Mouse (Mus musculus) ES-CJ7 (cell line): ENCODE measurements around the gene Ccdc106.
"Not testable (repeated sequence)": the region's sequence is repeated elsewhere in the genome, so short reads cannot be mapped to it uniquely, and the experiment has no call there.

Experiments
- DNase-seq: peaks from one replicate; pipeline ENCODE4 v3.0.0; 2011; ENCODE audit warnings: low read depth, low spot score

The Ccdc106 gene

DNA sequence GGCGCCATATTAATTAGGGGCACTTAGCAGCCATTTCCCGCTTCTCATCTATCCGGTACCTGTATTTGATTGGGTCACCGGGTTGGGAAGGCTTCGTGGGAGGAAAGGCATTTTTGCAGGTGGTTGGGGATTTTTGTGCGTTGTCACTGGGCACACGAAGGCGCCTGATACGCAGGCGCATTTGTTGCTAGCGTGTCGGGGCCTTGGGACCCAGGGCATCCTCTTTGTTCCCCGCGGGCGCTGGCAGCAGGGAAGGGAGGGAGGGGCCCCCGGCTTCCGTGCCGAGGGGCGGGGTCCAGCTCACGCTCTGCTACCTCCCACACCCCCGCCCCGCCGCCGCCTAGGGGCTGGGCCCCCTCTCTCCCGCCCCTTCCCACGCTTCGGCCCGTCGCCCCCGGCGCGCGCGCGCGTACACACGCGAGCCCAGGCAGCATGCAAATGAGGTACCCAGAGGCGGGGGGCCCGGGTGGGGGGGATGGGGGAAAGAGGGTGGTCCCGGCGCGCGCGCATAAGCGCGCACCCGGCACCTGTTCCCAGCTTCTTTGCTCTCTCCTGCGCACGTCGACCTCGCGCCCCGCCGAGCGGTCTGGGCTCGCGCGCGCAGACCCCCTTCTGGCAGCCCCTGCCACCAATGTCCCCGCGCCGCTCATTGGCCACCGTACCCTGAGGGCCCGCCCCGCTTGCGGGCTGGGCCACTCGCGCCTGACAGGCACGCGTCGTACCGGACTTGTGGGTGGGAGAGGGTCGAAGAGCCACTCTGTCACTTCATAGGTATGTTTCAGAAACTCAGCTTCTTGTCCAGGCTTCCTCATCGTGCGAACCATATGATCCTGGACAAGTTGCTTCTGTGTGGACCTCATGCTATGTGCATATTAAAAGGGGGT is 5.0 kb upstream of the Ccdc106 start, which contains the start of gene Gm44973:
Gm44973 (plus strand) TSS at position 379 of the 884 bp plus-strand sequence.
- DNase-seq, result peak; percentile 95

DNA sequence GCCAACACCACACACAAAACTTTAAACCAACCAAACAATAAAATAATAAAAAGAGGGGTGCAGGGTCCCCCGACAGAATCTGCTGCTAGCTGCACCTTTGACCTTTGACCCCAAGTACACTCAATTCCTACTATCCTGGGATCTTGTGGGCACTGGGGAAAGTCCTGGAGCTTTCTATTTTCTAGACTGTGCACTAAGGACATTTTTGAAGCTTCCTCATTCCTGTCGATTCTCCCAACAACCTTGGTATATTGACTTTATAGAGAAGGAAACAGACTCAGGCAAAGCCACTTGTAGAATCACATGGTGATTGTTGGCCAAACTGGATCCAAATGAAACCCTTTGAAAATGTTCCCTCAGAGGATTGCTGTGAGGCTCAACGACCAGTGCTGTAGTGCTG is 4.3 kb upstream of the Ccdc106 start:
- DNase-seq, result no peak

DNA sequence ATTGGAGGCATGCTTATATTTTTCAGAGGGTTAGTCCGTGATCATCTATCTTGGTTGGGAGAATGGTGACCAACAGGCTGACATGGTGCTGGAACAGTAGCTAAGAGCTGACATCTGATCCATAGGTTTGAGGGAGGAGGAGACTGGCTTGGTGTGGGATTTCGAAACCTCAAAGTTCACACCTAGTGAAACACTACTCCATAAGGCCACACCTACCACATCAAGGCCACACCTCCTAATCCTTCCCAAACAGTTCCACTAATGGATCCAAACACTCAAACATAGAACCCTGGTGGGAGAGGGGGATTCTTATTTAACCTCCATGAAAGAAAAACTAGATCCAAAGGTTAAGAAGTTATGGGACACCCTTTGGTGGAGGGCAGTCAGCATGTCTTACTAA is 3.4 kb upstream of the Ccdc106 start:
- DNase-seq, result peak; percentile 45

DNA sequence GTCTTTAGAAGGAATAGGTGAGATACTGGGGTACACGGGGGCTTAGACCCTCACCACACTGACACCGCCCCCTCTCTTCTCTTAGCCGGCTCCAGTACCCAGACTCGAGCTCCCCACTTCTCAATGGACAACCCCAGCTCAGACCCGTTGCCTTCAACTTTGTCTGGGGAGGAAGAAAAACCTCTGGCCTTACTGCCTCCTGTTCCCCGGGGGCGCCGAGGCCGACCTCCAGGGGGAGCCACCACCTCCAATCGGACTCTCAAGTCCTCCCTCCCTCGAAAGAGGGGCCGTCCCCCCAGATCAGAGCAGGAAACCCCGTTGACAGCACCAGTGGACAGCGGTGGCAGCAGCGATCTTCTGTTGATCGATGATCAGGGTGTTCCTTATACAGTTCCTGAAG is 3.0 kb upstream of the Ccdc106 start:
- DNase-seq, result peak; percentile 67

DNA sequence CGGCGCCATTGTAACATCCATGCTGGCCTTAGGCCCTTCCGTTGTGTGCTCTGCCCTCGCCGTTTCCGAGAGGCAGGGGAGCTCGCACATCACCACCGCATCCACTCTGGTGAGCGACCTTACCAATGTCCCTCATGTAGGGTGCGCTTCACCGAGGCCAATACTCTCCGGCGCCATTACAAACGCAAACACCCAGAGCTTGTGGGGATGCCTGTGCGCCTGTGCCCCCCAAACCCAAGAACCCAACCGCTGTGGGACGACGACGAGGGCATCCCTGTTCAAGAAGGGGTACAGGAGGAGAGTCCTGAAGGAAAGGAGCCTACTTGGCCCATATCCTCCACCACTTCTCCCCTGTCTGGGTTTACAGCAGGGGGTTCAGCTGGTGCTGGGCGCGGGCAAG is 2.4 kb upstream of the Ccdc106 start:
- no peak for DNase-seq

DNA sequence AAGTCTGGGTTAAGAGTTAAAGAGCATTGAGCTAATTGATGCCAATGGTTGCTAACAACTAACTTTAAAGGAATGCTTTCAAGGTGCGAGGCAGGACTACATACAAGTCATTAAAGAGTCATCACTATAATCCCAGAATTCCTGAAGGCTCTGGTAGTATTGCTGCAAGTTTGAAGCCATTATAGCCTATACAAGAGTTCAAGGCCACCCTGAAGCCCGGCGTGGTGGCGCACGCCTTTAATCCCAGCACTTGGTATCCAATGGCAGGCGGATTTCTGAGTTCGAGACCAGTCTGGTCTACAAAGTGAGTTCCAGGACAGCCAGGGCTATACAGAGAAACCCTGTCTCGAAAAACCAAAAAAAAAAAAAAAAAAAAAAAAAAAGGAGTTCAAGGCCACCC is 777 bp upstream of the Ccdc106 start:
- DNase-seq, result not testable (repeated sequence)

DNA sequence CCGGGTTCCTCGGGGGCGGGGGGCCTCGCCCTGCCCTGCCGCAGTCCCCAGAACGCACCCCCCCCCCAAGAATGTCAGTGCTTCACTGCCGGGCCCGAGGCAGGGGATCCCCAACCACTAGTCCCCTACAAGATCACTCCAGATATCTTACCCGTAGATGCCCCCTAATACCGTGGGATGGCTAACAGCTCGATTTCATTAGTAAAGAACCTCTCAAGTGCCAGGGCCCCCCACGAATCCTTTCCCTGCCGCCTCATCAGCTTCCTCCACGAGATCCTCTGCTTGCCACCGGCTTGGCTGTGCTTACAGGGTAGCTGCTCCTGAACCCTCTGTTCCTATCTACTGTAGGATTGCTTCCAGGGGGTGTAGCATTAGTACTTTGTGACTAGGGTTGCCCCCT is 332 bp downstream of the Ccdc106 start:
- no peak for DNase-seq

DNA sequence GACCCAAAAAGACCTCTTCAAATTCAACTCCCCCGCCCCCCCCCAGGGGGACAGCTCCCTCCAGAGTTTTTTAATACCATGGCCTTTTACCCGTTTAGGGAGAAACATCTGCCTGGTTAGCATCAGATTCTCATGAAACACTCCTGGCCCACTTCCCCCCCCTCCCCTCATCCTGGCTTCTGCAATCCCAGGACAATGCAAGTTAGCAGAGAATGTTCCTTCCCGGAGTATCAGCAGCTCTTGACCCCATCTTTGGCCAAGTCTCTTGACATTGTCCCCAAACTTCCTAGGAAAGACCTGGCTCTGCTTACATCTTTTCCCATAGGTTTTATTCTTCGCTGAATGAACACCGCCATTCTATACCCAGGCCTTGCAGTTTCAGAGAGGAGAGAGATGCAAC is 844 bp downstream of the Ccdc106 start:
- no peak for DNase-seq

DNA sequence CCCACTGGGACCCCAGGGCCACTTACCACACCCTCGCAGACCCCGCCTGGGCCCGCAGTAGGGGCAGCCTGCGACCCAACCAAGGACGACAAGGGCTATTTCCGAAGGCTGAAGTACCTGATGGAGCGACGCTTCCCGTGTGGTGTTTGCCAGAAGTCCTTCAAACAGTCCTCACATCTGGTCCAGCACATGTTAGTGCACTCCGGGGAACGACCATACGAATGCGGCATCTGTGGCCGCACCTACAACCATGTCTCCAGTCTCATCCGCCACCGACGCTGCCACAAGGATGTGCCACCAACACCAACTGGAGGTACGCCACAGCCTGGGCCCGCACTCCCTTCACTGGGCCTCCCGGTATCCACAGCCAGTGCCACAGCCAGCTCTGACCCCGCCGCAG is 9.2 kb downstream of the Ccdc106 start:
- no peak for DNase-seq

DNA sequence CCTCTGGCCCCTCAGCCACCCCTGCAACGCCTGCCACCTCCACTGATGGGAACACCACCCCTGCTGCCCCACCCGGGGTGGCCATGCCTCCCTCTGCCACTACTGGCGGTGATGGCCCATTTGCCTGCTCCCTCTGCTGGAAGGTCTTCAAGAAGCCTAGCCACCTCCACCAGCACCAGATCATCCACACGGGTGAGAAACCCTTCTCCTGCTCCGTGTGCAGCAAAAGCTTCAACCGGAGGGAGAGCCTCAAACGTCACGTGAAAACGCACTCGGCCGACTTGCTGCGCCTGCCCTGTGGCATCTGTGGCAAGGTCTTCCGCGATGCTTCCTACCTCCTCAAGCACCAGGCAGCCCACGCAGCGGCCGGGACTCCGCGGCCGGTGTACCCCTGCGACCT is 9.6 kb downstream of the Ccdc106 start:
- DNase-seq, result peak; percentile 66

DNA sequence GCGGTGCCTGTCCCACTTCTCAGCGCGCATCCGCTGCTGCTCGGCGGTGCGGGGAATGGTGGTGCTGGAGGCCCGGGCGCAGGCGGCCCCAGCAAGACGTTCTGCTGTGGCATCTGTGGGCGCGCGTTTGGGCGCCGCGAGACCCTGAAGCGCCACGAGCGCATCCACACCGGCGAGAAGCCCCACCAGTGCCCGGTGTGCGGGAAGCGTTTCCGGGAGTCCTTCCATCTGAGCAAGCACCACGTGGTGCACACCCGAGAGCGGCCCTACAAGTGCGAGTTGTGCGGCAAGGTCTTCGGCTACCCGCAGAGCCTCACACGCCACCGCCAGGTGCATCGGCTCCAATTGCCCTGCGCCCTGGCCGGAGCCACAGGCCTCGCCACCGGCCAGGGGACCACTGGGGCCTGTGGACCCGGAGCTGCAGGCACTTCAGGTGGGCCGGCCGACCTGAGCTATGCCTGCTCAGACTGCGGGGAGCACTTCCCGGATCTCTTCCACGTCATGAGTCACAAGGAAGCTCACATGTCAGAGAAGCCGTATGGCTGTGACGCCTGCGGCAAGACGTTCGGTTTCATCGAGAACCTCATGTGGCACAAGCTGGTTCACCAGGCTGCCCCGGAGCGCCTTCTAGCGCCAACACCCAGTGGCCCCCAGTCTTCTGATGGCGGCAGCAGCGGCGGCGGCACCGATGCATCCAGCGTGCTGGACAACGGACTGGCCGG is 10.4 kb downstream of the Ccdc106 start:
- peak; percentile 72 for DNase-seq

DNA sequence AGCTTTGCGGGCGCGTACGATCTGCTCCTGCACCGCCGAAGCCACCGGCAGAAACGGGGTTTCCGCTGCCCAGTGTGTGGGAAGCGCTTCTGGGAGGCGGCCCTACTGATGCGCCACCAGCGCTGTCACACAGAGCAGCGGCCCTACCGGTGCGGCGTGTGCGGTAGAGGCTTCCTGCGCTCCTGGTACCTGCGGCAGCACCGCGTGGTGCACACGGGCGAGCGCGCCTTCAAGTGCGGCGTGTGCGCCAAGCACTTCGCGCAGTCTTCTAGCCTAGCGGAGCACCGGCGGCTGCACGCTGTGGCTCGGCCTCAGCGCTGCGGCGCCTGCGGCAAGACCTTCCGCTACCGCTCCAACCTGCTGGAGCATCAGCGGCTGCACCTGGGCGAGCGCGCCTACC is 11.1 kb downstream of the Ccdc106 start:
- no peak for DNase-seq

DNA sequence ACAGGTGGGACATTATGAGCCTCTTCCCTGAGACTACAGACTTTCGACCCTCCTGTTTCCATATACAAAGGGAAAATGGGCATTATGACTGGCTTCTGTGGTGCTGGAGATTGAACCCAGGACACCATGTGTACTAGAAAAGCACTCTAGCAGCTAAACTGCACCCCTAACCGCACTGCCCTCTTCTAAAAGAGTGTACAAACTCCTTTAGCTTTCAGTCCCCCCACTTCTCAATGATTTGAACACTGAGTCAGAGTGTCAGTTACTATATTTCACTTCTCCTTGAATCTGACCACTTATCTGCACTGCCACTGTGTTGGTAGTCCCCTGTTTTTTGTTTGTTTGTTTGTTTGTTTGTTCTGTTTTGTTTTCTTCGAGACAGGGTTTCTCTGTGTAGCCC is 13.5 kb downstream of the Ccdc106 start, which contains the start of gene 4632433K11Rik:
4632433K11Rik (plus strand) TSS at position 301 of the 400 bp plus-strand sequence.
- no peak for DNase-seq

DNA sequence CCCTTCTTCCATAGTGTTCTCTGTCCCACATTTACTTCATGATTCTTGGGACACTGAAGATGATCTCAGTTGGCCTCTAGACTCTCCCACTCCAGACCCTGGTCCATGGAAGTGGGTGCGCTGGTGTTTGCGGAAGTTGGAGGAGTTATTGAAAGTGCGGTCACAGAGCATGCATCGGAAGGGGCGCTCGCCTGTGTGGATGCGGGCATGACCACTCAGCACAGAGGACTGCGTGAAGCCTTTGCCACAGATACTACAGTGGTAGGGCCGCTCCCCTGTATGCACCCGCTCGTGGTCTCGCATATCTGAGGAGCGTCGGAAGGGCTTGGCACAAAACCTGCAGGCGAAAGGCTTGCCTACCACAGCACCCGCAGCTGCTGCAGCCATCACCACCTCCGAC is 15.3 kb downstream of the Ccdc106 start:
- DNase-seq, result no peak

DNA sequence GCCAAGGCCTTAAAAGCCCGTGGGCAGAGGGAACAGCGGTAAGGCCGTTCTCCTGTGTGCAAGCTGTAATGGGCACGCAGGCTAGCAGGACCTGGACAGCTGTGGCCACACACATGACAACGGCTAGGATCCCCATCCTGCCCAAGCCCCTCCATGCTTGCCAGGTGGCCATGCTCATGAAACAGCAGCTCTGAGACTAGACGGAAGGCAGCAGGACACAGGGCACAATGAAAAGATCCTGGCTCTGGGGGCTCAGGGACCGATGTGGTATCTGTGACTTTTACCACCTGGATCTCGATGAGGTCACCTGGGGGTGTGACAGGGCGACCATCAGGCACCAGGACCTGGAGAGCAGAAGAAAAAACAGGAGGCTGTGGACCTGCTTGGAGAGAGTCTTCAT is 15.8 kb downstream of the Ccdc106 start:
- no peak for DNase-seq

DNA sequence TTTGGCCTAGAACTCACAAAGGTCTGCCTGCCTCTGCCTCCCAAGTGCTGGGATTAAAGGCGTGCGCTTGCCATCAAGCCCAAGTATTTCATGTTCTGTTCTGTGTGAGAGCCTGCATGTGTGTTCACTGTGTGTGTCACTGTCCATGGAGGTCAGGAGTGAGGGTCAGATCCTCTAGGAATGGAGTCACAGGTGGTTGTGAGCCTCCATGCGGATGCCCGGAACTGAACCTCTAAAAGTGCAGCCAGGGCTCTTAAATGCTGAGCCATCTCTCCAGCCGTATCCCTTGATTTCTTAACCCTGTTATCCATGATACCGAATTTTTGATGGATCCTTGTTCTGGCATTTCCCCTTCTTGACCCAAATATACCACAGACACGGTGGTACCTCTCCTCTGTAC is 16.7 kb downstream of the Ccdc106 start:
- DNase-seq, result no peak

DNA sequence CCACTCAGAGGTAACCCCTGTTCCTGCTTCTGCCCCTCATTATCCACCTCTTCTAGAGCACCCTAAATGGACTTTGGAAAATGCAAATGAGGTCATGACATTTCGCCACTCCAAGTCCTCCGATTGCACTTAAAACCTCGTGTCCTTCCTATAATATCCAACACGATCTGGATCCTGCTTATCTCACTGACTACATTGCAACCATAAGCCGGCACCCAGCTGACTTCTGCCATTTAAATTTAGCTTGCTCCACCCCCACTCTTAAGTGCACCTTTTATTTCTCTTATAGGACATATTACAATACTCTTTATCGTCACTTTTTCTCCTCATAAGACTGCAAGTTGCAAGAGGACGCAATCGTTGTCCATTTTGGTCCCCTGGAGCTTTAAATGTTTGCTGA is 17.1 kb downstream of the Ccdc106 start:
- DNase-seq, result no peak

DNA sequence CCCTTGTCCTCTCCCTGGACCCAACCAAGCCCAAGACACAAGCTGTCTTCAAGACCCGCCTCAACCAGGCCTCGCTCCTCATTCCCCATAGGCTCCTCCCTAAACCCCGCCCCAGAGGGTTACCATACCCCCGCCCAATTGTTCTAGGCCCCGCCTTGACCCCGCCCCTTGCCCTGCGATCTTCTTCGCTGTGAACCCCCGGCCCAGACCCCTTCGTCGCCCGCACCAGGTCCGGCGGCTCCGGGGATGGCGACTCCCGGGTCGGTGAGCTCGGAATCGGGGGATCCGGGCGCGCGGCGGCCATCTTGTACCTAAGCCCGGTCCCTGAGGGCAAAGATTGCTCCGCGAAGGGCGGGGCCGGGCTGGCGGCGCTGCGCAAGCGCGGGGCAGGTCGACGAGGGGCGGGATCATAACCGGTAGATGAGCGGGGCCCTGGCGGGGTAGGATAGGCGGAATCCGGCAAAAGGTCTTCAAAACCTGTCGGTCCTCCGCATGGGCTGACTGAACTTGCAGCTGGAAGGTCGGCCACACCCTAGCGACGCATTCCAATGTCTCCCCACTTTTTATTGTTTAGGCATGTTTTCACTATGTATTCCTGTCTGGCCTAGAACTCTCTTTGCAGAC is 17.9 kb downstream of the Ccdc106 start, which contains the start of gene Zfp784:
Zfp784 (minus strand) TSS at position 338 of the 624 bp plus-strand sequence.
- peak; percentile 87 for DNase-seq

DNA sequence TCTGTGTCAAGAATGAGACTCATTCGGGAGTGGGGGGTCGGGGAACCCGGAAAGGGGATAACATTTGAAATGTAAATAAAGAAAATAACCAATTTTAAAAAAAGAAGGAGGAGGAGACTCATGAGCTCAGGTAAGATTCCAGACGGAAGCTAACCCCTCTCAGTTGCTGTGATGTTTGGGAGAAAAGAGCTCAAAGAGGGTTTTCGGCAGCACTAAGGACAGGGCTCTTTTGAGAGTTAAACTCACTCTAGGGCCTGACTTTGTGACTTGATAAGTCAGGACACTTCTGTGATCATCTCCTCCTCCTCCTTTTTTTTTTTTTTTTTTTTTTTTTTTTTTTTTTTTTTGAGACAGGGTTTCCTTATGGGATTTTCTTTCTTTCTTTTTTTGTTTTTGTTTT is 18.6 kb downstream of the Ccdc106 start:
- no peak for DNase-seq

DNA sequence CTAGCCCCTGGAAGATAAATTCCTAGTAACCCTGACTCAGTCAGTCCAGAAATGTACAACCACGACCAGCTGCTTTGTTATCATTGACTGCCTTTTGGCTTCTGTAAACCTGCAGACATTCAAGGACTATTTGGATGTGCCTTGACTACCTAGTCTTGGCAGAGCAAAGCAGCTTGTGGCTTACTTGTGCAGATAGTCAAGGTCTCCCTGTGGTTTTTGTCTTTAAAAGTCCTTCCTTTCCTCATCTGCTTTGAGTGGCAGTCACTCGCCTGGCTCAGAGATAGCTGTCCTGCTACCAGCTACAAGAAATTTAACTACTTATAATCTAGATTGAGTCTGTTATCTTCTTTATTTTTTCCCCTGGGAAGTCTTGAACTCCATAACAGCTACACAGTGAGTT is 24.6 kb downstream of the Ccdc106 start:
- DNase-seq, result no peak

DNA sequence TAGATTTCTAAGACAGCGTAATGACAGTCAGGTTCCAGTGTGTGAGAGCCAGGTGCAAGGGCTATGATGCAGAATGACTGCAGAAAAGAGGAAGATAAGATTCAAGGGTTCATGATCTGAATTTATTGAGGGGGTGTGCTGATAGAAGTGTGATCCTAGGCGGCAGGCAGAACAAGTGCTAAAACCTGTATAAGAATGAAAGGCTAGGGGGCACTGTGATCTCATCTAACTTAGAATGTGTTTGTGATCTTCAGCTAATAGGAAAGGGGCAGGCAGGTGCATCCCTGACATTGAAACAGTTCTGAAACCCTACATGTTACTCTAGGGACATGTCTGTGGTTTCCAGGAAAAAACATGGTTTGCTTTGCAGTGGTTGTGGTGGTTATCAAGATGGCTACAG is 25.8 kb downstream of the Ccdc106 start:
- no peak for DNase-seq

DNA sequence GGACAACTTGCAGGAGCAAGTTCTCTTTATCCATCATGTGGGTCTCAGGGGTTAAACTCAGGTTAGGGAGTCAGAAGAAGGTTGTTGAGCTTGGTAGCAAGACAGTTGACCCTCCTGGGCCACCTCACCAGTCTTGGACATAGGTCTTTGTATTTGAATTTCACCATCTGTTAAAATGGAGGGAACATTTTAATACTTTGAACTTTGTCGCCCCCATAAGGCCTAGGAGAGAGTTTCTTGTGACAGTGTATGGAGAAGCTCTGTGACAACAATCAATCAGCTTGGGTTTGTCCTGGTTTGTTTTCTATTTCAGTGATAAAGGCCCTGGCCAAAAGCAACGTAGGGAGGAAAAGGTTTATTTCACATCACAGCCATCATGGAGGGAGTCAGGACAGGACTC is 27.0 kb downstream of the Ccdc106 start:
- DNase-seq, result peak; percentile 58
